Mouse (Mus musculus): ENCODE data around the gene Pde1b. TPM values are rescaled to one million over a fixed set of nuclear protein-coding genes. Genes with fewer than 3 reads are reported as not detected.

Gene Pde1b
- total RNA-seq (2021): under 1 TPM; 0.26 to 0.44 TPM
- long read RNA-seq, experiment 1: 0 reads
- long read RNA-seq, experiment 2: 0 reads

DNA sequence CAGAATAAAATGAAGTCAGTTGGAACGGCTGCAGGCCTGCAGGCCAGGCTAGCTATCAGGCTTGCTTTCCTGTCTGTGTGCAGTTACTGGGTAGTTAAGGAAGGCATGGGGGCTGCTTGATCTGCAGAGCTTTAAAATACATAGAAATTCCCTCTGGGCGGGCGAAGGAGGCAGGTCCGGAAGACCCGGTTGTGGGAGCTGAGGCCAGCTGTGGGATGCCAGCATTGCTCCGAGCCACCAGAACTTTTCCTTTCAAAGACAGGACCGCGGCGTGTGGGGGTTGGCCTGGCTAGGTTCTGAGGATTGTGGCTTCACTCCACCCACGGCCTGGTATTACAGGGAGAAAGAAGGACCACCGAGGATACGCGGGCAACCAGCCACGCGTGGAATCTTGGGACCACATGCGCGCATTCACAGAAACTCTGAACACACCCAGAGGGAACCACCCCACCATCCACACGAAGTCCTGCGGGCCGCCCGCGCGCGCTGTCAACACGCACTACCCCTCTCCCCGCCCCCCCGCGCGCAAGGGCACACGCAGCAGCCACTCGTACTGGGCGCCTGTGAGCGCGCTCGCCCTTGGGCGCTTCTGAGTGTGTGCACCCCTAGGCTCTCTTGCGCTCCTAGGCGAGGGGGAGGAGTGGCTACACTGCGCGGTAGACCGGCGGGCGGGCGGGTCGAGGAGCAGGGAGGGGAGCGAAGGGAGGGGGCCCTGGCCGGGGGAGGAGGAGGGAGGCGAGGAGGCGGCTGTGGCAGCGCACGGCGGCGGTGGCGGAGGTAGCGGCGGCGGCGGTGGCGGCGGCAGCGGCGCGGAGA is at the start of gene Pde1b:
Gene Pde1b (plus strand): TSS at position 600 of the 816 bp plus-strand sequence.
- peak in 1 of 2 experiments; percentile 22 for DNase-seq
- intact Hi-C loops (cut with DNase I): no loop called here

DNA sequence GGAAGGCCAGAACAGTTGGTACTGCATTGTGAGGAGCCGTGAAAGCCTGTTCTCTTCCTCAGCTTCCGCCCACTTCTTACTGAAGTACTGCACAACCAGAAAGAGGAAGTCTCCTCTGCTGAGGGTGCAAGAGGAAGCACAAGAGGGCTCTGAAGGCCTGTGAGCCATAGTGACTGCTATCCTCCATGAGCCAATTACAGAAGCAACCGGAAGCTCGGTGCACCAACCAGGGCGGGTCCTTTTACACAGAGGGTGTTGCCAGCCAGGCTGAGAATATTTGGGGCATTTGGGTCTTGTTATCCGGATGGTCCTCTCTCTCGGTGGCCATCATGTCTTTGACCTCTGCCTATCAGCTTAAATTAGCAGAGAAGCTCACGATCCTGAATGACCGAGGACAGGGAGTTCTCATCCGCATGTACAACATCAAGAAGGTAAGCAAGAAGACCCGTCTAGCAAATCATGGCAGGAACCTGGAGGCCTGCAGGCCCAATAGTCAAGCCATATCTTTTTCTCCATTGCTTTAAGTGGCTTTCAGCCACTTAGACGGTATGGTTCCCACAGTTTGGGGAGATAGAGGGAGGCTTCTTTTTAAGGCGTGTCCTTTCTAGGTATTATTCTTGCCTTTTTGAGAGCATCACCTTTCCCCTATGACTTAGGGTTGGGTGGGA is 49.1 kb upstream of the Pde1b start, which contains the start of gene Nckap1l:
Gene Nckap1l (plus strand): TSS at position 244 of the 668 bp plus-strand sequence.
- intact Hi-C loops (cut with DNase I): no loop called here
- DNase-seq: peak; percentile 7 to 16

- intact Hi-C loops (cut with DNase I): no loop called here
- DNase-seq: no peak
These were observed 48.4 kb upstream of the Pde1b start for GRCm38 (mm10) chr15:103454449-103454848.

DNA sequence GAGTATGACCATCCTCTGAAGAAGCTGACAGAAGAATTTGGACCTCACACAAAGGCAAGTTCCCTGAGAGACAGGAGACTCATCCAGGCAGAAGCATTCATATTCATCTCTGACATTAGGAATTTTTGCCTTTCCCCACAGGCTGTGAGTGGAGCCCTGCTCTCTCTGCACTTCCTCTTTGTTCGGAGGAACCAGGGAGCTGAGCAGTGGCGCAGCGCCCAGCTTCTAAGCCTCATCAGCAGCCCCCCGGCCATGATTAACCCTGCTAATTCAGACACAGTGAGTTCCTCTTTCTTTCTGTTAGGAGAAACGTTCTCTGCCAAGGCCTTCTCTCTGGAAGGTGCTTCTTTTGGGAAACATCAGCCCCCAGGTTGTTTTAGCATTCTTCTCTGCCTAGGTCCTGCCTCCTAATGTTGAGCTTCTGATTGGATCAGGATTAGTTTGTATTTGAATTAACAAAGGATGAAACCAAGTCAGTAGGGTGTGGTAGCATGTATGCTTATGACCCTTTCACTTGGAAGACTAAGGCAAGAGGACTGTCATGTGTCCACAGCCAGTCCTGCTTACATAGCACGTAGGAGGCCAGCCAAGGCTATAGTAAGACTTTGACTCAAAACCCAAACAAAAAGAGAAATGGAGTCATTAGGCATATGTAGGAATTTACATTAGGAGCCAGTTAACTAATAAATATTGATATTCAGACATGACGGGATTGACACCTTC is 40.1 kb upstream of the Pde1b start:
- DNase-seq: no peak
- intact Hi-C loops (cut with DNase I): no loop called here

DNA sequence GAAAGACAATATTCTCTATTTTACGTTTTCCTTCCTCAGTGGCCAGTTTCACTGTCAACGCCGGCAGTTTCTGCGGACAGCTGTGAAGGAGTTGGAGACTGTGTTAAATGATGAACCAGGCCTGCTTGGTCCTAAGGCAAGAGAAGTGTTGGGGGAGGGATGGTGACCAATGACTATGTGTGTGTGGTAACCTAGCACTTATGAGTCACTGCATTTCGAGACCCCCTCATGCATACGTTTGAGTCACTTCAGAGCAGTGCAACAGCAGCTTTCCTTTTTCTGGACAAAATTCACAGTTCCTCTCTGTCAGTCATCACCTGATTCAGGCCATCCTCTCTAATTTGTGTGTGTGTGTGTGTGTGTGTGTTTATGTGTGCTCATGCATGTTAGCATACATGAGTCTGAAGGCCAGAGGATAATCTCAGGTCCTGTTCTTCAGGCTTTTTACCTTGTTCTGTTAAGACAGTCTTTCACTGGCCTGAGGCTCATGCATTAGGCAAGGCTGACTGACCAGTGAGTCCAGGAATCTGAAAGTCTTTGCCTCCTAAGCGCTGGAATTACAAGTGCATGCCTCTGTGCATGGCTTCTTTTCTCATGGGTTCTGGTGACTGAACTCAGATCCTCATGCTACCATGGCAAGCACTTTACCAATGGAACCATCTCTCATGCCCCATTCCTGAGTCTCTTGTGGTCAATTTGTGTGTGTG is 31.2 kb upstream of the Pde1b start:
- intact Hi-C loops (cut with DNase I): no loop called here
- DNase-seq: no peak

DNA sequence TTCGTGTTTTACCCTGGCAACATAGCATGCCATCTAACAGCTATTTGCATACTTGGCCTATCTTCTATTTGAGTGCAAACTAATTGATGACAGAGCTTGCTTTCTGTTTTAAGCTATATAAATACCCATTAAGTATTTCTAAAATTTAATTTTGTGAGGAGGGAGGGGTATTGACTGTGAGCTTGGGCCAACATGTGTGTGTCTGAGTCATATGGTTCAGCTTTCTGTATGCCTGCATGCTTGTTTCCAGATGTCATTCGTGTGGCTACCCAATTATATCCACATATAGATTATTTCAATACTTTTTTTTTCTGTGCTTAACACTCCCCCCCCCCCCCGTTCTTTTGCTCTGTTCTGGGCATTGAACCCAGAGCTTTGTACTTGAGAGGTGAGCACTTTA is 30.6 kb upstream of the Pde1b start:
- no peak for DNase-seq
- intact Hi-C loops (cut with DNase I): no loop called here

DNA sequence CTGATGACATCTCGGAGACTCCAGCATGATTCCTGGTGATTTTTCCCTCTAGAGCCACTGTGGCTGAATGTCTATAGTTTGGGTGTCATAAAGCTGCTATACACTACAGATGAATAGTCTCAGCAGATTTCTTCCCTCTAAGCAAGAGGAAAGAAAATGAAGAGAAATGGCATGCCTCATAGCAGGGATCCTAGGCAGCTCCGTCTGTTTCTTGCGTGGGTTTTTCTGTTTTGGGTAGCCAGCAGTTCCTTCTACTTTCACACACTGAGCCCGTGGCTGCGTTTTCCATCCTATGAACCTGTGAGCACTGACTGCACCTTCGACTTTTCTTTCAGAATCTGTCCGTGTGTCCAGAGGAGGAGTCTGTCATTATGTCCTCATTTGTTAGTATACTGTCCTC is 29.7 kb upstream of the Pde1b start:
- intact Hi-C loops (cut with DNase I): no loop called here
- DNase-seq: no peak

DNA sequence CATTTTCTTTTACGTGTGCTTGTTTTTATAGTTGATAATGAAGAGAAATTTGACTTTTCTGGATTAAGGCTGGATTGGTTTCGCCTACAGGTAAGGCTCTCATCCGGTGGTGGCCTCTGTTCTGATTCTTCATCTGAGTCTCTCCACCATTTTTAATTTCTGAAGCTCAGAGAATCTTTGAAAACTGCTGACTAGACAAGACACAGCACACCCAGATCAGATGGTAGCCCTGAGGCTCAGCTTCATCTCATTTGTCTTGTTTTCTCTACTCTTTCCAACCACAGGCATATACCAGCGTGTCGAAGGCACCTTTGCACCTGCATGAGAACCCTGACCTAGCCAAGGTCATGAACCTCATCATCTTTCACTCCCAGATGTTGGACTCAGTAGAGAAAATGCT is 29.1 kb upstream of the Pde1b start:
- intact Hi-C loops (cut with DNase I): no loop called here

DNA sequence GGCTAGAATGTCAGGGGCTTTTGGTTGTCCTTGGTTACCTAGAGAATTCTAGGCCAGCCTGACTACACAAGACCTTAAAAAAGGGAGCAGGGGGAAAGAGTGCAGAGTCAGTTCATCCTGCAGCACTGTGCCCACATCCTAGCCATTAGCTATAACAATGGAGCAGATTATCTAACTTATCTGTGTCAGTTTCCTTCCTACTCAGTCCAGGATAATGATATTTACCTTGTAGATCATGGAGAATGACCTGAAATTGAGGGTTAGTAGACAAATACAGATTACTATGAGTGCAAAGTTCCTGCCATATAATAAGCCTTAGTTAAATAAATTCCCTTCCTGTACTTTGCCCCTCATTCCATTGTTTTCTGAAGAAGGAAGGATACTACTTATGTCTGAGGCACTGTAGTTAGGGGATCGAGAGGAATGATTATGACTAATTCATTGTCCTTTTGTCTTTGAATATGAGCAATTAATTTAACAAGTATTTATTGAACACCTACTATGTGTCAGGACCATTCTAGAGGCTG is 23.7 kb upstream of the Pde1b start:
- no peak for DNase-seq
- intact Hi-C loops (cut with DNase I): no loop called here

More for the DNA sequence above, 29.1 kb upstream of the Pde1b start:
- DNase-seq: no peak

- intact Hi-C loops (cut with DNase I): no loop called here
- DNase-seq: no peak
These were observed 22.7 kb upstream of the Pde1b start for GRCm38 (mm10) chr15:103480129-103480528.

DNA sequence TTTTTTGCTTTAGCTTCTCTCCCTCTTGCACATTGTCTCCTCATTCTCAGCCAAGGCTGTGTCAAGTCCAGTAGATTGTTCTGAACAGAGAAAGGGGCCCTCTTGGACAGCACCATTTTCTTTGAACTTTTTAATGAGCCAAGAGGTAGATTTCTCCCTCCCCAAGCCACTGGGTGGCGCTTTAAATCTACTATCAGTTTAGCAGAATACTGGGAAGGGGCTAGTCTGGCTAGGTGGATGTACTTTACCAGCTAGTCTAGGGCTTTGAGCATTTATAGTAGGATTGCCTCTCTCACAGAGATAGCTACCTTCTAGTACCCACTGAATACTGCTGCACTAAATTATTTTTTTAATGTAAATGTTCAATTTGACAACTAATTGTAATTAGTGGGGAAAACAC is 20.3 kb upstream of the Pde1b start:
- intact Hi-C loops (cut with DNase I): no loop called here
- no peak for DNase-seq

DNA sequence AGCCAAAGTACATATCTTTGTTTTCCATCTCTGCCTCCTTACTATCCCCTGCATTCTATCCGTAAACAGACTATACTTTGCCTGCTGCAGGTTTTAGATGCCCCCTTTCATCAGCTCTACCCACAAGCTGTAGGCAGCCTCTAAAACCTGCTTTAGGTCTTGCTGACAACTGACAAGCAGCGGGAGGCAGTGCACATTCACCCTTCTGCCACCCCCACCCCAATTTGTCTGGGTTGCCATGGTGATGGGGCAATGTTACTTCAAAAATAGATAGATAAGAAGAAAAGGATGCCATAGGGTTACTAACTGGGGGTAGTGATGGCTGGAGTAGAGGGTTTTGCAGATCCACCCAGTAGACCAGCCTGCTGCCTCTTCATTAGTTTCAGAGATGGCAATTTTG is 18.3 kb upstream of the Pde1b start:
- DNase-seq: no peak
- intact Hi-C loops (cut with DNase I): no loop called here

DNA sequence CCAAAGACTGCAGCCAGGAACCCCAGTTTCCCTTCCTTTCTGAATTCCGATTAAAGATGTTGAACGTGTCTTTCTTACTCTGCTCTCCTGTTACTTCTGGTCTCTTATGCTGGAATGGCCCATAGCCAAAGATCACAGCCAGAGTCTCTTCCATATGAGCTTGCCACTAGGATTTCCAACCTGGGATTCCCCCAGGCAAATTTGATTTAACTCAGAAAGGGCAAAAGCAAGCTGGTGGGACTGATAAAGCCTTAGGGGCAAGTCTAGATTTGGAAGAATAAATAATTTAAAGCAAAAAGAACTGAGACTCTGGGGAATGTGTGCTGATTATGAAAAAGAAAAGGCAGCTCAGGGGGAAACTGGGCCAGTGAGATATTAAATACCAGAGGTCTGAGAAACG is 17.7 kb upstream of the Pde1b start:
- DNase-seq: no peak
- intact Hi-C loops (cut with DNase I): no loop called here

DNA sequence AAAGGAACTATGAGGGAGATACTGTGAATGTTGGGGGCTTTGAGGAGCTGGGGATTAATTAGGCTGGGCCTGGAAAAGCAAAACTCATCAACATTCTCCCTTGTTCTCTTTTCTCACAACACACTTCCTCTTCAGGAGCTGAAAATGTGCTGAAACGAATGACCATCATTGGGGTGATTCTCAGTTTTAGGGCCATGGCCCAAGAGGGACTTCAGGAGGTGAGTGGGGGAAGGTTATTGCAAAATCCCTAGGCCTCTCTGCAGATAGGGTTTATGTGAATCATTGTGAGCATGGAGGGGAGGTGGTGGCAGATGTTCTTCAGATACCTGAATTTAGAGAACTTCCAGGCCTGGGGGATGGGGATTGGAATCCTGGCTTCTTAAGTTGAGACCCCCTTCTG is 16.2 kb upstream of the Pde1b start:
- no peak for DNase-seq
- intact Hi-C loops (cut with DNase I): no loop called here

- intact Hi-C loops (cut with DNase I): no loop called here
These were observed 14.5 kb upstream of the Pde1b start for GRCm38 (mm10) chr15:103488336-103488735.

GRCm38 (mm10) chr15:103496204-103497140 is 6.4 kb upstream of the Pde1b start:
- intact Hi-C loops (cut with DNase I): no loop called here

More at GRCm38 (mm10) chr15:103488336-103488735, 14.5 kb upstream of the Pde1b start:
- DNase-seq: no peak

GRCm38 (mm10) chr15:103498157-103498556 is 4.7 kb upstream of the Pde1b start:
- no peak for DNase-seq
- intact Hi-C loops (cut with DNase I): no loop called here

More at GRCm38 (mm10) chr15:103496204-103497140, 6.4 kb upstream of the Pde1b start:
- no peak for DNase-seq

GRCm38 (mm10) chr15:103500723-103501122 is 2.1 kb upstream of the Pde1b start:
- intact Hi-C loops (cut with DNase I): no loop called here
- DNase-seq: no peak

GRCm38 (mm10) chr15:103501186-103501585 is 1.6 kb upstream of the Pde1b start:
- DNase-seq: no peak
- intact Hi-C loops (cut with DNase I): no loop called here

All from gastrocnemius, postnatal 36 days (tissue).